Mouse (Mus musculus) heart, postnatal 0 days (tissue): ENCODE data around the gene Trim31. TPM values are rescaled to one million over a fixed set of nuclear protein-coding genes. Genes with fewer than 3 reads are reported as not detected.

ENCODE experiments used
- ATAC-seq: fragments of 200-750 bp; cut with Nextera tagmentation; 2 replicates; pipeline ENCODE4 v1.8.0; 2017; ENCODE audit warnings: low read depth, moderate number of reproducible peaks, moderate library complexity; ENCODE audit not compliant: insufficient read depth
- DNase-seq: peaks from one replicate; pipeline ENCODE4 v3.0.0-alpha.2; 2016; ENCODE audit warnings: low spot score
- H3K27ac ChIP-seq: fragments of 300-500 bp; sonication (generic); 2 replicates; pipeline ENCODE4 v1.5.1; 2014; ENCODE audit warnings: low read depth, mild to moderate bottlenecking
- H3K27me3 ChIP-seq: fragments of 300-500 bp; sonication (generic); 2 replicates; pipeline ENCODE4 v1.6.1; 2014; ENCODE audit warnings: low read length, mixed read lengths; ENCODE audit not compliant: control insufficient read depth, insufficient read depth
- H3K36me3 ChIP-seq: fragments of 300-500 bp; sonication (generic); replicated peaks from 2 replicates; pipeline ENCODE4 v1.6.1; 2014; ENCODE audit warnings: low read length, mixed read lengths; ENCODE audit not compliant: control insufficient read depth, insufficient read depth
- H3K4me1 ChIP-seq: fragments of 300-500 bp; sonication (generic); 2 replicates; pipeline ENCODE4 v1.6.1; 2014; ENCODE audit warnings: antibody characterized with exemption; ENCODE audit not compliant: control insufficient read depth, insufficient read depth
- H3K4me2 ChIP-seq: fragments of 300-500 bp; sonication (generic); 2 replicates; pipeline ENCODE4 v1.6.1; 2014; ENCODE audit warnings: low read depth, mild to moderate bottlenecking, low read length, moderate library complexity
- H3K4me3 ChIP-seq: fragments of 300-500 bp; sonication (generic); 2 replicates; pipeline ENCODE4 v1.5.1; 2014; ENCODE audit warnings: low read depth, low read length
- H3K9ac ChIP-seq: fragments of 300-500 bp; sonication (generic); replicated peaks from 2 replicates; pipeline ENCODE4 v1.6.1; 2014; ENCODE audit warnings: low read depth, low read length, mixed read lengths
- H3K9me3 ChIP-seq: fragments of 300-500 bp; sonication (generic); replicated peaks from 2 replicates; pipeline ENCODE4 v1.6.1; 2016; ENCODE audit warnings: low read length; ENCODE audit not compliant: control insufficient read depth
- CTCF ChIP-seq: IDR thresholded peaks from 2 replicates; pipeline ENCODE4 v1.5.1; 2016; ENCODE audit warnings: antibody characterized with exemption, control low read depth, low read depth
- EP300 ChIP-seq: IDR thresholded peaks from 2 replicates; pipeline ENCODE4 v1.6.1; 2016; ENCODE audit warnings: antibody characterized with exemption, low read depth
- WGBS: fragments of 180-500 bp; shearing (Covaris S2); extraction: QIAGEN DNeasy Blood & Tissue Kit; methylation state at CpG from one replicate; pipeline ENCODE4 v1.1.7; 2014; 5-methylcytosine and 5-hydroxymethylcytosine counted together
- polyA plus RNA-seq: library from polyadenylated mRNA; unstranded; fragments of >200 nt; fragmentation: Nextera tagmentation; extraction: Ambion mirVana; gene quantifications from 2 replicates; pipeline ENCODE4 v1.2.1, GENCODE M21; 2015
- total RNA-seq: library from RNA; depleted of rRNA; stranded (reverse); fragments of >200 nt; gene quantifications from 2 replicates; pipeline ENCODE4 v1.2.3, GENCODE M21; 2014; ENCODE audit warnings: low replicate concordance; rRNA removed

Gene Trim31
- total and polyA plus RNA-seq, 2 experiments from 2014 or later: not detected

DNA sequence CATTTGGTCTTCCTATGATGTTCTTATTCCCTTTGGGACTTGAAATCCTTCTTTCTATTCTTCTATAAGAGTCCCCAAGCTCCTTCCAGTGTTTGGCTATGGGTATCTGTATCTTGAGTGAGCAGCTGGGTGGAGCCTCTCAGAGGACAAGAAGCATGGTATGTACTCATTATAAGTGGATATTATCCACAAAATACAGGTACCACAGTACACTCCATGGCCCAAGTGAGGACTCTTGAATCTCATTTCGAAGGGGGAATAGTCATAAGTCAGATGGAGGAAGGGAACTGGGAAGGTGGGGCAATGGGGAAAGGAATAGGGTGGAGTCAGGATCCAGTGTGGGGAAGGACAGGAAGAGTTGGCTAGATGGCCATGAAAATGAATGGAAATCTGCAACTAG, 55.1 kb downstream of the Trim31 start:
- no peak for ATAC-seq
- DNase-seq: no peak
- TF ChIP-seq CTCF: no peak
- no peak for TF ChIP-seq EP300
- Histone ChIP-seq H3K36me3 (peaks cover 30% of the 10 kb centered on the region), H3K27me3 (no peaks in the 10 kb centered on the region), H3K9ac (no peak overlapping the region), H3K27ac (no peak overlapping the region), H3K4me2 (no peak overlapping the region), H3K9me3 (no peaks in the 10 kb centered on the region), H3K4me1 (peaks cover 8% of the 10 kb centered on the region; the same call in 1 of the 2 replicates), H3K4me3 (no peak overlapping the region)
- WGBS: 88% methylated on average over 1 of the region's 1 CpGs

DNA sequence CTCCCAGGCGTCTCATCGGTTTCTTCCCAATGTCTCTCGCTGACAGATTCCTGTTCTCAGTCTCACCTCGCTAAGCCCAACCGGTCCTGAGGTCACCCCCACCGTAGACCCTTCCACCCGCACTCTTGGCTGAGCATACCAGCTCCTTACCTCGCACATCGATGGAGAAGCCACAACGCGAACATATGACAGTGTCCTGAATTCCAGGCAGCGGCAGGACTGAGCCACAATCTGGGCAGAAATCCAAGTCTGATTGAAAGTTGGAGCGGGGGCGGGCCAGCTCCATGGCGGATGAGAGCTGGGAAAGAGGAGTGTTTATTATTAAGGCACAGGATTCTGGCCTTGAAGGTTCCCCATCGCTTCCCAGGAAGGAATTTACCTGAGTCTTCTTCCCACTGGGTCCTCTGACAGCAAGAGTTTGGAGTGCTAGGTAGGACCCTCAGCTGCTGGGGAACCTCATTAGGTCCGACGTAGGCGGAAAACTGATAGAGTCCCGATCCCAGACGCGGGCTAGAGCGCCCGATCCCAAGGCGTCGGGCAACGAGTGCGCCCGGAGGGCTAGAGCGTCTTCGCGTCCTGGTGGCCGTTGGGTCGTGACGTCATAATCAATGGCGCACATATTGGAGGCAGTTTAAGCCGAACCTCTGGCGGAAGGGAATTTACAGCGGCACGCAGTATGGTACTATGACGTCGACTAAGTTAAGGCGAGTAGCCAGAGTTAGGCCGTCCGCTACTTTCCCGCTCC, 60.3 kb downstream of the Trim31 start, which contains the start of the genes Znrd1 and Znrd1as:
Znrd1 (minus strand) TSS at position 561 of the 745 bp plus-strand sequence.
Znrd1as (plus strand) TSS at position 594 of the 745 bp plus-strand sequence.
- TF ChIP-seq CTCF: no peak
- TF ChIP-seq EP300: peak; percentile 66; the same call in 1 of the 2 replicates
- peak within 1 kb of the TSS; percentile 81 for H3K4me3 ChIP-seq
- WGBS: under 1% methylated on average over 46 of the region's 46 CpGs

DNA sequence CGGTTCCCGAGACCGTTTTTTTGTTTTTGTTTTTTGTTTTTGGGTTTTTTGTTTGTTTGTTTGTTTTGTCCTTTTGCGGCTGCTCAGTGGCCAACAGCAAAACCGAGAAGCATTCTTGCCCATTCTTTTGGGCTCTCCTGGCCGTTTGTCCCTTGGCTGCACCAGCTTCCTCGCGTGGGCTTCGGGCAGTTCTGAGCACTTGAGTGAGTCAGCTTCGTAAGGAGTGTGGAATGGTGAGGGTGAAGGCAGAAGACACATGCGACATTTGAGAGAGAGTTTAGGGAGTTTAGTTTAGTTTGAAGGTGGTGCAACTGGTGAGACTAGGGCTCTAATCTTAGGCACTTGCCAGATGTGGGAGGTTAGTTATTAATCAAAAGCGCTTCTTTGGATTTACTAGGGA, 61.0 kb downstream of the Trim31 start:
- peak overlapping the region; percentile 78 for H3K4me2 ChIP-seq
- H3K4me3 ChIP-seq: peak overlapping the region; percentile 81
- DNase-seq (no peak), ATAC-seq (no peak)
- H3K4me1 ChIP-seq: peaks cover 9% of the 10 kb centered on the region
- peak overlapping the region; percentile 72 for H3K9ac ChIP-seq
- H3K27ac ChIP-seq: peak overlapping the region; percentile 82
- WGBS: 9% methylated on average over 12 of the region's 12 CpGs
- TF ChIP-seq CTCF (no peak), EP300 (no peak)
- no peaks in the 10 kb centered on the region for H3K9me3 ChIP-seq
- no peaks in the 10 kb centered on the region for H3K27me3 ChIP-seq
- peaks cover 17% of the 10 kb centered on the region for H3K36me3 ChIP-seq

More for the DNA sequence above, 60.3 kb downstream of the Trim31 start, which contains the start of the genes Znrd1 and Znrd1as:
- Histone ChIP-seq H3K9me3 (no peaks in the 10 kb centered on the region), H3K27me3 (no peaks in the 10 kb centered on the region), H3K9ac (peak within 1 kb of the TSS; percentile 72), H3K36me3 (peaks cover 17% of the 10 kb centered on the region), H3K4me1 (peaks cover 9% of the 10 kb centered on the region), H3K4me2 (peak within 1 kb of the TSS; percentile 78), H3K27ac (peak within 1 kb of the TSS; percentile 82)
- ATAC-seq (peak; percentile 97), DNase-seq (peak; percentile 98)

Other genes with a start within 250 kb of the Trim31 start
- gene H2-M1, start 225.9 kb upstream of the Trim31 start, total RNA-seq: not detected in 2 replicates
- not detected in 2 replicates for gene H2-M1, start 225.9 kb upstream of the Trim31 start, polyA plus RNA-seq
- gene H2-M10.5, start 125.2 kb upstream of the Trim31 start, total RNA-seq: not detected in 2 replicates
- gene H2-M10.5, start 125.2 kb upstream of the Trim31 start, polyA plus RNA-seq: not detected in 2 replicates
- gene H2-M10.6, start 85.9 kb upstream of the Trim31 start, total RNA-seq: not detected in 2 replicates
- not detected in 2 replicates for gene H2-M10.6, start 85.9 kb upstream of the Trim31 start, polyA plus RNA-seq
- gene Trim26, start 61.0 kb upstream of the Trim31 start, total RNA-seq: 11.4 and 13.8 TPM in 2 replicates
- 14.0 and 14.9 TPM in 2 replicates for gene Trim26, start 61.0 kb upstream of the Trim31 start, polyA plus RNA-seq
- gene Trim15, start 30.9 kb upstream of the Trim31 start, total RNA-seq: not detected in 2 replicates
- gene Trim15, start 30.9 kb upstream of the Trim31 start, polyA plus RNA-seq: not detected in 2 replicates
- gene Trim10, start 28.5 kb upstream of the Trim31 start, total RNA-seq: 0.15 TPM in 1 of 2 replicates, not detected in the other
- 0.63 and 0.97 TPM in 2 replicates for gene Trim10, start 28.5 kb upstream of the Trim31 start, polyA plus RNA-seq
- not detected in 2 replicates for gene Trim40, start 8.0 kb upstream of the Trim31 start, total RNA-seq
- not detected in 2 replicates for gene Trim40, start 8.0 kb upstream of the Trim31 start, polyA plus RNA-seq
- 0.66 and 8.0 TPM in 2 replicates for gene Rnf39, start 44.8 kb downstream of the Trim31 start, total RNA-seq
- gene Rnf39, start 44.8 kb downstream of the Trim31 start, polyA plus RNA-seq: 0.16 TPM in 2 replicates
- 22.3 and 29.6 TPM in 2 replicates for gene Ppp1r11, start 53.6 kb downstream of the Trim31 start, total RNA-seq
- 84.0 and 84.4 TPM in 2 replicates for gene Ppp1r11, start 53.6 kb downstream of the Trim31 start, polyA plus RNA-seq
- gene Znrd1, start 60.4 kb downstream of the Trim31 start, total RNA-seq: 13.4 and 20.4 TPM in 2 replicates
- 33.6 and 38.4 TPM in 2 replicates for gene Znrd1, start 60.4 kb downstream of the Trim31 start, polyA plus RNA-seq
- gene Znrd1as, start 60.5 kb downstream of the Trim31 start, total RNA-seq: 2.8 TPM in 1 of 2 replicates, not detected in the other
- gene Znrd1as, start 60.5 kb downstream of the Trim31 start, polyA plus RNA-seq: 8.2 and 10.0 TPM in 2 replicates
- not detected in 2 replicates for gene 2410137M14Rik, start 83.1 kb downstream of the Trim31 start, total RNA-seq
- gene 2410137M14Rik, start 83.1 kb downstream of the Trim31 start, polyA plus RNA-seq: 0.18 TPM in 1 of 2 replicates, not detected in the other
- not detected in 2 replicates for gene H2-M5, start 91.4 kb downstream of the Trim31 start, total RNA-seq
- 0.04 TPM in 1 of 2 replicates, not detected in the other for gene H2-M5, start 91.4 kb downstream of the Trim31 start, polyA plus RNA-seq
- 12.5 and 14.7 TPM in 2 replicates for gene Zfp57, start 103.0 kb downstream of the Trim31 start, total RNA-seq
- gene Zfp57, start 103.0 kb downstream of the Trim31 start, polyA plus RNA-seq: 9.2 and 10.0 TPM in 2 replicates
- not detected in 2 replicates for gene Mog, start 125.3 kb downstream of the Trim31 start, total RNA-seq
- gene Mog, start 125.3 kb downstream of the Trim31 start, polyA plus RNA-seq: not detected in 2 replicates
- gene Gabbr1, start 147.8 kb downstream of the Trim31 start, total RNA-seq: 4.8 and 6.7 TPM in 2 replicates
- 1.8 and 1.9 TPM in 2 replicates for gene Gabbr1, start 147.8 kb downstream of the Trim31 start, polyA plus RNA-seq
- gene Olfr90, start 190.4 kb downstream of the Trim31 start, total RNA-seq: not detected in 2 replicates
- not detected in 2 replicates for gene Olfr90, start 190.4 kb downstream of the Trim31 start, polyA plus RNA-seq
- not detected in 2 replicates for gene Olfr91, start 200.2 kb downstream of the Trim31 start, total RNA-seq
- not detected in 2 replicates for gene Olfr91, start 200.2 kb downstream of the Trim31 start, polyA plus RNA-seq
- gene Olfr92, start 222.0 kb downstream of the Trim31 start, total RNA-seq: not detected in 2 replicates
- gene Olfr92, start 222.0 kb downstream of the Trim31 start, polyA plus RNA-seq: not detected in 2 replicates